Mouse (Mus musculus): ENCODE measurements around the gene Cox10. TPM values are rescaled to one million over a fixed set of nuclear protein-coding genes. Genes with fewer than 3 reads are reported as not detected.

Cox10 gene
- polyA plus RNA-seq, 1 experiment from 2014 or later = 28.6 TPM

DNA sequence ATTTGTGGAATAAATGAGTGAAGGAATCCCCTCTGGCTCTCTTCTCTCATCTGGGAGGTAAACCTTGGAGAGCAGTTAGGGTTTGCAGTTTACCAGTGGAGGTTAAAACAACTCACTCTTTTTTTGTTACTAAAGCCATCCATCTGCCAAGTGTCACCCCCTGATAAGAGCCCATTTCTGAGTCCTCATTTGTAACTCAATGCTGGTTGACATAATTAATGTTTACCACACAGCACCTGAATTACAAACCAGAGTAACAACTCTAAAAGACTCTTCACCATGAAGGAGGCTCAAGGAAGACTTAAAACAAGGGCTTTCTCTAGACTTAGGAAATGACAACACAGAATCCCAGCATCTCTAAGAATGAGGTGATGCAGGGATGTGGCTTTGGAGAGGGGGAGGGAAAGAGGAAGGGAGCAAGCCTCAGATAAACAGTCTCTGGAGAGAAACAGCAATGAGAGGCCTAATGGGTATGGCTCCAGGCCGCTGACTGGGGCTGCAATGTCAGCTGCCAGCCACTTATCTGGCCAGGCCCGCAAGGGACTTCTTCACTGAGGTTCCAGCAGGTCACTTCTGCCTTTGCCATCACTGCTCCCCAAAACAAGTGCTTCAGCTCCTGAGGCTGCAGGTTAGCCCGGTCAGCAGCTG lies 110.8 kb downstream of the Cox10 start:
- Histone ChIP-seq H3K4me1 (replicated peaks) (peaks cover 16% of the 10 kb centered on the region; the same call in 1 of the 2 replicates), H3K9ac (no peak overlapping the region), H3K27ac (no peak overlapping the region), H3K4me3 (replicated peaks) (no peak overlapping the region), H3K9me3 (no peaks in the 10 kb centered on the region), H3K27me3 (replicated peaks) (no peaks in the 10 kb centered on the region), H3K36me3 (peaks cover 5% of the 10 kb centered on the region), H3K4me2 (replicated peaks) (no peak overlapping the region)
- ATAC-seq = no peak
- WGBS = 44% methylated on average over 3 of the region's 3 CpGs

DNA sequence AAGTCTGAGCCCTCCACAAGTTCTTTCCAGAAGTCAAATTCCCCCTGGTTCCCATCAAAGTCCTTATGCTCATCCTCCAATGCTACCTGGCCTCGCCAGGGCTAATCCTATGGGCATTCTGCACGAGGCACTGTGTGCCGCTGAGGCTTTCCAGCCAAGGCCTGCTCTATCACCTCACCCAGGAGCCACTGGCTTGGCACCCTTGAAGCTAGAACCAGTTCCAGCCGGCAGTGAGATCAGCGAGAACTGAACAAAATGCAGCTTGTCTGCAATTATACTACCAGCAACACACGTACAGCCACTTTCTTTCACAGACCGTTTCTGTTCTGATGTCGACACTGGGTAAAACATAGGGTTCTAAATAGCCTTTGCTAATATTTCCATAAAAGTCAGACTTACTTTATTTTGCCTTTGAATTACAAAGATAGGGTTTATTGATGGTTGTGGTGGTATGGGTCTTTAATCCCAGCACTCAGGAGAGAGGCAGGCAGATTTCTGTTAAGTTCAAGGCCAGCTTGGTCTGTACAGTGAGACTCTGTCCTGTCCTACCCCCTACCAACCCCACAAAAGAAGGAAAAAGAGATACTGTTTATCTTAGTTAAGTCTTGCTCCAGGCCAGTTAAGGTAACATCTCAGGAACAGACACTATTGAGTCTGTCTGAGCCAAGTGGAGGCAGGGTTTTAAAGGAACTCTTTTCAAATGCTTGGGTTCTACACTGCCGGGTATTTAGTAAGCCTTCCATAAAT lies 111.5 kb downstream of the Cox10 start:
- H3K27ac ChIP-seq = no peak overlapping the region
- H3K4me3 ChIP-seq (replicated peaks) = no peak overlapping the region
- WGBS = 73% methylated on average over 9 of the region's 9 CpGs
- ATAC-seq = no peak
- H3K27me3 ChIP-seq (replicated peaks) = no peaks in the 10 kb centered on the region
- H3K4me1 ChIP-seq (replicated peaks) = peaks cover 16% of the 10 kb centered on the region; the same call in 1 of the 2 replicates
- H3K9me3 ChIP-seq = no peaks in the 10 kb centered on the region
- no peak overlapping the region for H3K9ac ChIP-seq
- H3K36me3 ChIP-seq = peaks cover 8% of the 10 kb centered on the region
- no peak overlapping the region for H3K4me2 ChIP-seq (replicated peaks)

DNA sequence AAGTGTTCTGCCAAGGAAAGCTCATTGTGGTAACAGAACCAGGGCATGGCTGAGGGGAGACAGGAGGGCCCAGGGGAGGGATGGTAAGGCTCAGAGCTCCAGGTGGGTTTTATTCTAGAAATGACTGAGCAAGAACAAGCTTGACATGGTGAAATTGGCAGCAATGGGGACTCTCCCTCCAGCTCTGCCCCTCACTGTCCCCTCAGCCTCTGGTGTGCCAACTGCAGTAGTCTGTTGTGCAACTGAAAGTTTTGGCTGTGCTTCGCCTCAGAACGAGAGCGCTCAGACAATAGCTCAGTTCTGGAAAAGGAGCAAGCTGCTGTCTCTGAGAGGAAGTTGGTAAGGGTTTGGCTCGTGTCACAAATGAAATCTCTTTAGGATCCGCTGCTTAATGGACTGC lies 113.8 kb downstream of the Cox10 start:
- ATAC-seq = no peak
- peaks cover 8% of the 10 kb centered on the region for H3K36me3 ChIP-seq
- H3K27ac ChIP-seq = no peak overlapping the region
- H3K9me3 ChIP-seq = no peaks in the 10 kb centered on the region
- H3K9ac ChIP-seq = no peak overlapping the region
- peaks cover 16% of the 10 kb centered on the region; the same call in 1 of the 2 replicates for H3K4me1 ChIP-seq (replicated peaks)
- no peaks in the 10 kb centered on the region for H3K27me3 ChIP-seq (replicated peaks)
- 49% methylated on average over 5 of the region's 5 CpGs for WGBS
- H3K4me2 ChIP-seq (replicated peaks) = no peak overlapping the region
- no peak overlapping the region for H3K4me3 ChIP-seq (replicated peaks)

DNA sequence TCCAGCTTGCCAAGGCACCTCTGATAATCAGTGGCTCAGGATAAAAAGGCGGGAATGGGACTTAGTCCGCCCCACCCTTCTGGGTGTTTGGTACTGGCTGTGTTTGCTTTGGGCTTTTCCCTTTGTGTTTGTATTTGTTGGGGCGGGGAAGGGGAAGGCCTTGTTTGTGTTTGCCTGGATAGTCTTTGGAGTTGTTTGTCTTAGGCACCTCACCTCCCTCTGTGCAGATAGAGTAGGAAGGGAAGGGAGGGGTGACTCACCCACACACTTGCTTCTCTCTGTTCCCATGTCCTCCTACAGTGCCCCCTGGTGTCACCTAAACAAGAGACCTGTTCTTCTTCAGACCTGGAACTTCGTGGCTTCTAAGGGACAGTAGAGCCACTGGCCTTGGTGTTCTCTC lies 122.1 kb downstream of the Cox10 start:
- 27% methylated on average over 4 of the region's 4 CpGs for WGBS
- no peaks in the 10 kb centered on the region for H3K9me3 ChIP-seq
- peaks cover 3% of the 10 kb centered on the region; the same call in 1 of the 2 replicates for H3K27me3 ChIP-seq (replicated peaks)
- H3K4me2 ChIP-seq (replicated peaks) = no peak overlapping the region
- ATAC-seq = peak; percentile 69
- H3K4me1 ChIP-seq (replicated peaks) = peaks cover 10% of the 10 kb centered on the region
- H3K27ac ChIP-seq = no peak overlapping the region
- no peak overlapping the region for H3K4me3 ChIP-seq (replicated peaks)
- H3K9ac ChIP-seq = no peak overlapping the region
- no peaks in the 10 kb centered on the region for H3K36me3 ChIP-seq

DNA sequence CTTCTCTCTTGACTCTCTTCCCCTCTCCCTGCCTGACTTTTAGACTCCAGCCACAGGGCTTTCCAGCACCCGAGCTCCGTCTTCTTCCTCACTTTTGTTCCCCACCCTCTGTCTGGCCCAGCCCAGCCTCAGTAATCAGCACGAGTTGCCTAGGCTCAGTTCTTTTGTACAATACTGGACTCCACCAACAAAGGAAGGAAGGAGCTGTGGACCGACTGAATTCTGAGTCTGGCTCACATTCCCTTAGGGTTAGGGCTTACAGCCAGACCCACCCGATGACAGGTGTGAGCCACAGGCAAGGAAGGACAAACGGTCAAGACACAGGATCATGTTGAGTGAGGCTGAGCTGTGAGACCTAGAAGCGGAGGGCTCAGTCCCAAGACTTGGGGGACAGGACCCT lies 122.5 kb downstream of the Cox10 start:
- Histone ChIP-seq H3K9ac (no peak overlapping the region), H3K27ac (no peak overlapping the region), H3K36me3 (no peaks in the 10 kb centered on the region), H3K4me1 (replicated peaks) (peaks cover 15% of the 10 kb centered on the region), H3K4me2 (replicated peaks) (no peak overlapping the region), H3K27me3 (replicated peaks) (peaks cover 3% of the 10 kb centered on the region; the same call in 1 of the 2 replicates), H3K4me3 (replicated peaks) (no peak overlapping the region), H3K9me3 (no peaks in the 10 kb centered on the region)
- no peak for ATAC-seq
- 39% methylated on average over 7 of the region's 7 CpGs for WGBS

DNA sequence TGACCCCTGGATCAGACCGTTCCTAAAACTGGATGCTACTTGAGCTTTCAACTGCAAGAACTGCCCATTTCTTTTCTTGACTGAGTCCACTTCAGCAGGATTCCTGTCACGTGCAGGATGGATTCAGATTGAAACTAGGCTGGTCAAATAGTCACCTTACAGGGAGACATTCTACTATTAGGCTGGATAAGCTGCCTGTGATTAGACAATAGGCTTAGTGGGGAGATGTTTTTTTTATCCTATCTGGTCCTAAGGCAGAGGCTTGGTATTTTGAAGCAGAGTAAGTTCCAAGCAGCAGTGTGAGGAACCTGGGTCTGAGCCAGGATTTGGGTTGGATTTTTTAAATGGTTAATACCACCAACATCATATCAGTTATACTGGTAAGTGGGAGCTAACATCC lies 125.4 kb downstream of the Cox10 start:
- Histone ChIP-seq H3K4me1 (replicated peaks) (peaks cover 15% of the 10 kb centered on the region), H3K9ac (no peak overlapping the region), H3K4me3 (replicated peaks) (no peak overlapping the region), H3K27ac (no peak overlapping the region), H3K27me3 (replicated peaks) (peaks cover 3% of the 10 kb centered on the region; the same call in 1 of the 2 replicates), H3K9me3 (no peaks in the 10 kb centered on the region), H3K36me3 (no peaks in the 10 kb centered on the region), H3K4me2 (replicated peaks) (no peak overlapping the region)
- no peak for ATAC-seq
- WGBS = 86% methylated on average over 2 of the region's 2 CpGs

DNA sequence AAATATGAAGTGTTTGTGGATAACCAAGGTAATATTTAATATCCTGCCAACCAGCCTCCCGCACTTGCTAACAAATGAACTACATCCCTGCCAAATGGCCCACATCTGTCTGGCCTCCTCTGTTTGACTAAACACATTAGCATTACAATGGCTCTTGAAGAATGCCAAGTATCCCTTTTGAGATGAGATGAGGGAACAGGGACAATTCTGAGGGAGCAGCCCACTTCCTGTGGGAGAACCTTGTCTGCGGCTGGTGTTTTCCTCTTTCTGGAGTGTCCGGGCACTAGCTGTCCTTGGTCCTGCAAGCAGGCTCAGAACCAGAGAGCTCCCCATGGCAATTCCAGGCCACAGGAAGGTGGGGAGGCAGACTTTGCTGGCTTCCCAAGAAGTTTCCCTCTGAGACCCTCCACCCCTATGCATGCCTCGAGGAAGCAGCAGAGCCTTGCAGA lies 126.5 kb downstream of the Cox10 start:
- WGBS = 30% methylated on average over 4 of the region's 4 CpGs
- H3K27me3 ChIP-seq (replicated peaks) = 0 out of 2 replicates have a peak, but pooled peaks cover 3% of the 10 kb centered on the region
- no peaks in the 10 kb centered on the region for H3K36me3 ChIP-seq
- H3K4me2 ChIP-seq (replicated peaks) = no peak overlapping the region
- H3K4me1 ChIP-seq (replicated peaks) = peaks cover 15% of the 10 kb centered on the region
- H3K4me3 ChIP-seq (replicated peaks) = no peak overlapping the region
- no peak overlapping the region; the same call in 1 of the 2 replicates for H3K9ac ChIP-seq
- H3K27ac ChIP-seq = no peak overlapping the region
- H3K9me3 ChIP-seq = no peaks in the 10 kb centered on the region
- ATAC-seq = no peak

DNA sequence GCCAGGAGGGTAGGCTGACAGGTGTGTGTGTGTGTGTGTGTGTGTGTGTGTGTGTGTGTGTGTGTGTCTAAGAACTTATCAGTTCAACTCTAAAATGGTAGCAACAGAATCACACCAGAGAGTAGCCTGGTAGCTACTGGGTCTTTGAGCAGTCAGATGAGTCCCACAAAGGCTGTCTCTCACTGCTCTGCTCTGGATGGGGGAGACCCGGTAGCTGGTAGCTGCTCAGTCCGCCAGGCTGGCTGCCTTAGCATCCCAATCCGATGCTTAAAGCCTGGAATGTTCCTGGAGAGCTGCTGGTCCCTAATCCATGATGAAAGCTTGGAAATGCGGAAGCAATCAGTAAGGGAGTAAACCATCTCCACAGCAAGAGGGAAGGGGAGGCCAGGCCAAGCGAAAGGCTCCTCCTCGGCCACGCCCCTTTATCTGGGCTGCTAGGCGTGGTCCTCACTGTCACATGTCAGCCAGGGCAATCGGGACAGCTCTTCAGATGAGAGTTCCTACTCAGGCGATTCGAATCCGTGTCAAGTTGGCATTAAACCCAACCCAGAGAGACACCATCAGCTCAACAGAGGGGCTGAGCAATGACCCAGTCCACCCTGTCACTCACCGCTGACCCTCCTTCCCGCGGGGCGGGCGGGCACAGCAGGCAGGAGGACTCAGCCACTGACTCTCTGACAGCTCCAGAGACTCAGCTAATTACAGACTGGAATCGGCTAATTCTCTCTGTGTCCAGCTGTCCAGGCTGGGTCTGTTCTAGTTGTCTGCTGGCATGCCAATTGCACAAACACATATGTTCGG lies 127.2 kb downstream of the Cox10 start:
- peak overlapping the region; percentile 26 for H3K4me3 ChIP-seq (replicated peaks)
- H3K9me3 ChIP-seq = no peaks in the 10 kb centered on the region
- no peaks in the 10 kb centered on the region for H3K36me3 ChIP-seq
- peak overlapping the region; percentile 2; the same call in 1 of the 2 replicates for H3K9ac ChIP-seq
- peaks cover 14% of the 10 kb centered on the region for H3K4me1 ChIP-seq (replicated peaks)
- 7% methylated on average over 19 of the region's 19 CpGs for WGBS
- H3K27ac ChIP-seq = no peak overlapping the region
- H3K4me2 ChIP-seq (replicated peaks) = peak overlapping the region; percentile 61
- H3K27me3 ChIP-seq (replicated peaks) = 0 out of 2 replicates have a peak, but pooled peaks cover 3% of the 10 kb centered on the region
- ATAC-seq = peak; percentile 90

DNA sequence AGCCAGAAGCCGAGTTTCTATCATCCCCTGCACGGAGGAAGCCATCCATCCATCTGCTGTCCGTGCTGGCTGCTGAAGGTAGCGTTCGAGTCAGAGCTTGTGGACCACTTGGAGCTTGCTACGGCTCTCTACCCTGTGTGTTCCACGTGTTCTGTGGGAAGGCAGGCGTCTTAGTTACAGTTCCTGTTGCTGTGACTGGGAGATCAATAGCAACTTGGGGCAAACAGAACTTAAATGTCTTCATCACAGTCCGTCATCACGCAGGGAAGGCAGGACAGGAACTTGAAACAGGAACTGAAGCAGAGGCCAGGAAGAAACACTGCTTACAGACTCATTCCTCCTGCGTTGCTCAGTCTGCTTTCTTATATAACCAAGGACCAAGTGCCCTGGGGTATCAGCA lies 130.9 kb downstream of the Cox10 start:
- 83% methylated on average over 11 of the region's 11 CpGs for WGBS
- H3K36me3 ChIP-seq = no peaks in the 10 kb centered on the region
- ATAC-seq = no peak
- no peak overlapping the region for H3K4me3 ChIP-seq (replicated peaks)
- peaks cover 12% of the 10 kb centered on the region for H3K4me1 ChIP-seq (replicated peaks)
- H3K27ac ChIP-seq = no peak overlapping the region
- H3K27me3 ChIP-seq (replicated peaks) = 0 out of 2 replicates have a peak, but pooled peaks cover 3% of the 10 kb centered on the region
- H3K9ac ChIP-seq = no peak overlapping the region
- no peaks in the 10 kb centered on the region for H3K9me3 ChIP-seq
- no peak overlapping the region for H3K4me2 ChIP-seq (replicated peaks)

DNA sequence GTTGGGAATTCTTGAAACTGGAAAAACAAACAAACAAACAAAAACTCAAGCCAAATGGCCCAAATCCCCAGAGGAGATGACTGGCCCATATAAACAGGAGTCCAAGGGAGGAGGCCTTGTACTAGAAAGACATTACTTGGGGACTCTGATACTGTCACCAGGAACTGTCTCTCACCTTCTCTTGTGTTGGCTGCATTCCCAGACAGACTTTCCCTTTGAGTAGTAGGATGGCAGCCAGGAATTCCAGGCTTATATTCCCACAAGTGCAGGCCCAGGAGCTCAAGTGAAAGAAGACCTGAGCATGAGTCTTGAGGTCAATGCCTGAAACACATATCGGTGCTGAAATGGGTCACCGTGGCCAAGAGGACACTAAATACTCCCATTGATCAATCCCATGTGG lies 132.2 kb downstream of the Cox10 start:
- WGBS = 93% methylated on average over 2 of the region's 2 CpGs
- ATAC-seq = no peak
- H3K27ac ChIP-seq = no peak overlapping the region
- H3K4me3 ChIP-seq (replicated peaks) = no peak overlapping the region
- no peaks in the 10 kb centered on the region for H3K27me3 ChIP-seq (replicated peaks)
- no peak overlapping the region for H3K9ac ChIP-seq
- H3K36me3 ChIP-seq = no peaks in the 10 kb centered on the region
- no peak overlapping the region for H3K4me2 ChIP-seq (replicated peaks)
- H3K9me3 ChIP-seq = no peaks in the 10 kb centered on the region
- peaks cover 3% of the 10 kb centered on the region; the same call in 1 of the 2 replicates for H3K4me1 ChIP-seq (replicated peaks)

DNA sequence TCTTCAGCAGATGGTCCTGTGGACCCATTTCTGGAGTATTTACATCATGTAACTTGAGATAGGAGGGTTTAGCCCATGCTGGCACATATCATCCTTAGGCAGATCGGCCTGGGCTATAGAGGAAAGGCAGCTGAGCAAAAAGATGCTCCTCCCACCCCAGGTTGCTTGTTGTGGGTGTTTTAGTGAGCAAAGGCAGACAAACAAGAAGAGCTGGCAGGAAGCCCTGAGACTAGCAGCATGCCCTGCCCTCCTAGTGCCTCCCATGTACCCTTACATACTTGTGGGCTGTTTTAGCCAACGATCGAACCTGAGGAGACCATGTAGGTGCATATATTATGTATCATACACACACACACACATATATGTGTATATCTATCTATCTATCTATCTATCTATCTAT lies 135.3 kb downstream of the Cox10 start:
- no peak overlapping the region for H3K27ac ChIP-seq
- WGBS = 92% methylated on average over 3 of the region's 3 CpGs
- no peaks in the 10 kb centered on the region for H3K36me3 ChIP-seq
- no peak overlapping the region for H3K9ac ChIP-seq
- H3K4me1 ChIP-seq (replicated peaks) = no peaks in the 10 kb centered on the region
- H3K9me3 ChIP-seq = no peaks in the 10 kb centered on the region
- H3K27me3 ChIP-seq (replicated peaks) = no peaks in the 10 kb centered on the region
- no peak overlapping the region for H3K4me3 ChIP-seq (replicated peaks)
- no peak overlapping the region for H3K4me2 ChIP-seq (replicated peaks)
- ATAC-seq = no peak

DNA sequence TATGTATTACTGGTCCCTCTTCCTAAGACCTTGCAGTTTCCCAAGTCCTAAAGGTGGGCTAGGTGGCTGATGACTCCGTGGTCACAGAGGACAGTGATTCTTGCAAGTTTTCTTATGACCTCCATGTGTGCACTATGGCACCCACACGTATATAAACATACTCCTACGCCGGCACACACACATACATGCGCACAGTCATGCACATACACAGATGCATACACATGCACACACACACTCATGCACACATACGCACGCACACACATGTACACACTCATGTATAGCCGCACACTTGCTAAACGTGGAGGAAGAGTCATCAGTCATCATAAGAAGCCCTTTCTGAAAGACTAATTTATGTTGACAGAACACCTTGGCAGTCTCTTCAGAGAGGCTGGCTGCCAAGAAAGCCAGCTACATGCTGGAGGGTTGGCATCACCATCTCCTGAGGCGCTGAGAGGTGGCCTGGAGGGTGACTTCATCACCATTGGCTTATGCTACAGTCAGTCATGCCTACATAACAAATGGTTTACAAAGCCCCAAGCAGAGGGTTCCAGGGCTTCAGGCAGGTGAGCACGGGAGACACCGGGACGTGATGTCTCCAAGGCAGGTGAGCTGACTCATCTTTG lies 135.9 kb downstream of the Cox10 start:
- WGBS = 92% methylated on average over 13 of the region's 13 CpGs
- H3K9ac ChIP-seq = no peak overlapping the region
- H3K4me2 ChIP-seq (replicated peaks) = no peak overlapping the region
- no peak for ATAC-seq
- no peak overlapping the region for H3K4me3 ChIP-seq (replicated peaks)
- H3K4me1 ChIP-seq (replicated peaks) = no peaks in the 10 kb centered on the region
- H3K27me3 ChIP-seq (replicated peaks) = no peaks in the 10 kb centered on the region
- no peaks in the 10 kb centered on the region for H3K36me3 ChIP-seq
- no peak overlapping the region for H3K27ac ChIP-seq
- no peaks in the 10 kb centered on the region for H3K9me3 ChIP-seq

Measured in intestine, embryonic 15.5 days (tissue).